Mouse (Mus musculus) c-Kit-positive CD71-positive TER-119-negative erythroid progenitor cells, embryonic 14.5 days (primary cell): Measurements from ENCODE around the gene Os9.
"Not testable (repeated sequence)": the region's sequence is repeated elsewhere in the genome, so short reads cannot be mapped to it uniquely, and the experiment has no call there.

Experiments used
- DNase-seq: peaks from one replicate; pipeline ENCODE4 v3.0.0-alpha.2; 2013; ENCODE audit warnings: low read depth

The Os9 gene

DNA sequence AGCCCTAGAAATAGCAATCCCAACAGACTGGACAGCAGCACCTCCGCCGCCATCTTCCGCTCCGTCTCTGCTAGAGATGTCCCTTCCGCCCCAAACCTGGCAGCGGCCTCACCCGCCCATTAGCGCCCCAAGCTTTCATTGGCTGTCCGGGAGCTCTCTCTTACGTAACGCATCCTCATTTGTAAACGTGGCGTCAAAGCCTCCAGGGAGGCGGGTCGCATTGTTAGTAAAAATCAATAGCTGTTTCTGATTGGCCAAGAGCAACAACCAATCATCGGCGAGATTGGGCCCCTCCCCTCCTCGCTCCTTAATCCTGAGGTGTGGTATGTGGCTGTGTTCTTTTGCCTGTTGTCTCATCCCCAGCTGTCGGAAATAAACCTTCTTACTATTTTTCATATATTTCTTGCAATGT, at the start of gene Os9:
Gene Os9, minus strand, starts transcription at position 66 of the 412 bp plus-strand sequence.
- DNase-seq: peak; percentile 97

DNA sequence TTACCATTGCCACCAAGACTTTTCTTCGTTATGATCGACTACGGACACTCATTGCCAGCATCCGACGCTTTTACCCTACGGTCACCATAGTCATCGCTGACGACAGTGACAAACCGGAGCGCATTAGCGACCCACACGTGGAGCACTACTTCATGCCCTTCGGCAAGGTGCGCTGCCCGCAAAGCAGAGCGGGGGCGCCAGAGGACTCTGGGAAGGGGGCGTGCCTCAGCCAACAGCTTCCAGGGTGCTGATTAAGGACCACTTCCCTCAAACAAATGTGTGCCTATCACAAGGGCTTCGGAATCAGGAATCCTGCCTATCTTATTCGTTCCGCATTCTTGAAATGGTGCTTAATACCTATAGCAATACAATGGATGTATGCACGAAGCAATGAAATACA, 49.1 kb upstream of the Os9 start:
- DNase-seq: peak; percentile 49

DNA sequence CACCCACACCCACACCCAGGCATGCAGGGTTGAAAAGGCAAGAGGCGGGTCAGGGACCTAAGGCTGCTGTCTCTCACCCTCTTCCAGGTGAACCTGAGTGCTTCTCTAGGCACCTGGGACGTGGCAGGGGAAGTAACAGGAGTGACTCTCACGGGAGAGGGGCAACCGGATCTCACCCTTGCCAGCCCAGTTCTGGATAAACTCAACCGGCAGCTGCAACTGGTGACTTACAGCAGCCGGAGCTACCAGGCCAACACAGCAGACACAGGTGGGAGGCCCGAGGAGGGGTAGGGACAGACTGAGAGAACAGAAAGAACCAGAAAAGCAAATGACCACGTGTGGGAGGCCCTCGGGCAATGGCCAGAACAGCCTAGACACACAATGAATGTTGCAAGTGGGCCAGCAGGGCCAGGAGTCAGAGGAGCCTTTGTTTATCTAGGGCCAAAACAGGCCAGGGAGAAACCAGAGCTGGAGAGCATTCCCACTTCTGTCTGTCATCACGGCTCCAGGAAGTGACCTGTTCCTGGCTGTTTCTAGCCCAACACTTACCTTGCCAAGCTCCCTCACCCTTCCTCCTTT, 46.8 kb upstream of the Os9 start:
- DNase-seq: no peak

DNA sequence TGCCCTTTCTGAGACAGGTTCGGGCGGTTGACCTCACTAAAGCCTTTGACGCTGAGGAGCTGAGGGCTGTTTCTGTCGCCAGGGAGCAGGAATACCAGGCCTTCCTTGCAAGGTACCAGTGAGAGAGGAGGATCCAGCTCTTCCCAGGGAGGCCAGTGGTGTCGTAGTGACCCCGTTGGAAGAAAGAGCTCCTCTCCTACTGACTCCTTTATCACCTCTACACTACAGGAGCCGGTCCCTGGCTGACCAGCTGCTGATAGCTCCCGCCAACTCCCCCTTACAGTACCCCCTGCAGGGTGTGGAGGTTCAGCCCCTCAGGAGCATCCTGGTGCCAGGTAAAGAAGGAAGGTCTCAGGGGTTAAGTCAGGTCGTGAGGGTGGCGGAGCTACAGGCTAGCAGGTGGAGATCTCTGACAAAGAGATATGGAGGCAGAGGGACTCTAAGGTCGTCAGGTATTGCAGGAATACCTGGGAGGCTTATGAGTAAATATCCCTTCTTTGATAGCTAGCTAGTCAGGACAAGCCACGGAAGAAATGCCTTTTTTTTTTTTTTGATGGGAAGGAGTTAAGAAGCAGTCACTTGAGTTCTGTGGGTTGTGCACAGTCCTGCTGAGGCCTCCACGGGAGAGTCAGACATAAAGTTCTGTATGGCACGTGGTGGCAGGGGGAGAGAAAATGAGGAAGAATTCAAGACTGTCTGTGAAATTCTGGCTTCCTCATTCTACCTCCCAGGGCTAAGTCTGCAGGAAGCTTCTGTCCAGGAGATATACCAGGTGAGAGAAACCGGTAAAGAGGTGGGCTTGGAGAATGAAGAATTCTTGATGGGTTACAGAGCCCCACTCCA, 46.1 kb upstream of the Os9 start:
- no peak for DNase-seq

DNA sequence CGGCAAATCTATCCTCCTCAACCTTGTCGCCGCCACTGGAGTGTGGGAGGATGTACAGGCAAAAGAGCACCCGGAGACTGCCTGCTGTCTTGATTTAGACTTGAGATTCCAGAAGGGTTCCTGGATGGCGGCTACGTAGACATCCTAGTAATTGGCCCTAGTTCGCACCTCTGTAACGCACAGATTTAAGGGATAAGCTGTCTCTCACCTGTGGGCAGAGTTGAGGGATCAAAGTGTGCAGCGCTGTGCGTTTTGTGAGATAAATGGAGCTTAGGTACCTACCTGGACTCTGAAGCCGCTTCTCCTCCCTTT, 45.4 kb upstream of the Os9 start:
- no peak for DNase-seq

DNA sequence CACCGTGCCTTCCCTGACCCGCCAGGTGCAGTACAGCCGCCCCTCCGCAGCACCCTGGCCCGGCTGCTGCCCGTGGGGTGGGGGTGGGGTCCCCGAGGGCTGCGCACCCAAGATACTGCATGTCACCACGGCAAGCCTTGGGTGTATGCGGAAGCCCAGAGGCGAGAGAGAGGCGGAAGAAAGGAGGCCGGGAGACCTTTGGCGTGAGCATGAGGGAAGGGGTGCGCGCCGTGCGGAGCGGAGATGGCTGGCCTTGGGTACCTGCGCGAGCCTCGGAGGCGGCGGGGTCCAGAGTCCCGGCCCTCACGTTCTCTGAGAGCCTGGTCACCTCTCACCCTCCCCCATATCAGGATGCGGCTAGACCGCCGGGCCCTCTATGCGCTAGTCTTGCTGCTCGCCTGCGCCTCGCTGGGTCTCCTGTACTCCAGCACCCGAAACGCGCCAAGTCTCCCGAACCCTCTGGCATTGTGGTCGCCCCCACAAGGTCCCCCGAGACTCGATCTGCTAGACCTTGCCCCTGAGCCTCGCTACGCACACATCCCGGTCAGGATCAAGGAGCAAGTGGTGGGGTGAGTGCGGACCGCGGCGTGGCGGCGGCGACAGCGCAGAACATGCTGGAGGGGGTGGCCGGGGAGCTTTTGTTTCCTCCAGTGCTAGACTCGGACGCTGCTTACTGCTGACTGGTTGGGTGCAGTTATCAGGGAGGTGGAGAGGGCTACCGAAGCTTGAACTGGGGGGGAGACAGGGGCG, 44.9 kb upstream of the Os9 start:
- no peak for DNase-seq

DNA sequence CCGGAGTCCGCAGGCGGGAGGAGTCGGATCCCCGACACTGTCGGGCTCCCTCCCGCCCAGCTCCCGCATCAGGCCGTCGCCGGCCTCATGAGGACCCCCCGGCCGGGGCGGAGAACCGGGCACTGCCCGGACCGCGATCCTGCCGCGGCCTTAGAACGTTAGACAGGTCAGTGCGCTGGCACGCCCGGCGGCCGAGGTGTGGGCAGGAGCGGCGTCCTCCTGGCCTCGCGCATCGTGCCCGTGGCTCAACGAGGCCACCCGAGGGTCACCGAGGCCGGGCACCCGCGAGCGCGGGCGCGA, 44.4 kb upstream of the Os9 start:
- DNase-seq: no peak

DNA sequence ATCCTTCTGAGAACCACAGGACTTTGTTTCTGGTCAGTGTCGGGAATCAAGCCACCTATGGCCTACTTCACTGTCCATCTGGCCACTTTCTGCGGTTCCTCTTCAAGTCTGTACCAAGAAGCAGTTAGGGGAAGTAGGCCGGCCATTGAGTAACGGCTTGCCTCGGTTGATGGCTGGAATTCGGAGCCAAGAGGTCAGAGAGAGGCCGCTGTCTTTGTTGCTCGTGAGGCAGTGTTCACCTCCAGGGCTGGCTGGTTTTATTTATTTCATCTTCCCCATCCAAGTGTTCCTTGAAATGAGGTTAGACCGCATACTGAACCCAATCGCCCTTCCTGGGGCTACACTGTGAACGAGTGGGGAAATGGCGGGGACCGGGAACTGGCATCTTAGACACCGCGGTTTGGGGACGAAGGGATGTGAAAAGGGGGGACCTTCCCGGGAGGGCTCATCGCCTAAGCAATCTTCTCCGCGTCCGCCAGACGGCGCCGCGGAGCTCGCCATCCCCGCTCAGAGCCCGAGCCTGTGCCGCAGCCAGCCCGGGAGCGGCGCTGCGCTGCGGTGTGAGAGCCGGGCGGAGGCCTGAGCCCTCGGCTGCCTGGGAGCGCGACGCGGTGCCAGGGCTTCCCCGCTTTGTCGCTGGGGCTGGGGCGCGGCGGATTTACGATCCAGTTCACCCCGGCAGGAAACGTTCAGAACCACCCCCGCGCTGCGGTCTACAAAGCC, 43.9 kb upstream of the Os9 start, which contains the start of gene B4galnt1:
Gene B4galnt1, plus strand, starts transcription at position 595 of the 723 bp plus-strand sequence.
- DNase-seq: peak; percentile 70

DNA sequence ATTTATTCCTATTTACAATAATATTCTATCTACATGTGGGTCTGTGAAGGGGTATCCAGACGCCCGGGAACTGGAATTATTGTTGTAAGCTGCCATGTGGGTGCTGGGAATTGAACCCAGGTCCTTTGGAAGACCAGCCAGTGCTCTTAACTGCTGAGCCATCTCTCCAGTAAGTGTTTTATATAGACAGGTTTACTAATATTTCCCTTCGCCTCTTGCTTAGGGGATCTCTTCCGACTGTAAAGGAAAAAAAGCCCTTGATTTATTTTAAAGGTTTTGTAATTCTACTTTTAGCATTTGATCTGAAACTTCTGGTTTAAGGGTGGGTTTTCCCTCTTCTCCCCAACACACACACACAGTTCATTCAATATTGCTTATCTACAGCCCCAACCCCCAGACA, 43.3 kb upstream of the Os9 start:
- DNase-seq: no peak

DNA sequence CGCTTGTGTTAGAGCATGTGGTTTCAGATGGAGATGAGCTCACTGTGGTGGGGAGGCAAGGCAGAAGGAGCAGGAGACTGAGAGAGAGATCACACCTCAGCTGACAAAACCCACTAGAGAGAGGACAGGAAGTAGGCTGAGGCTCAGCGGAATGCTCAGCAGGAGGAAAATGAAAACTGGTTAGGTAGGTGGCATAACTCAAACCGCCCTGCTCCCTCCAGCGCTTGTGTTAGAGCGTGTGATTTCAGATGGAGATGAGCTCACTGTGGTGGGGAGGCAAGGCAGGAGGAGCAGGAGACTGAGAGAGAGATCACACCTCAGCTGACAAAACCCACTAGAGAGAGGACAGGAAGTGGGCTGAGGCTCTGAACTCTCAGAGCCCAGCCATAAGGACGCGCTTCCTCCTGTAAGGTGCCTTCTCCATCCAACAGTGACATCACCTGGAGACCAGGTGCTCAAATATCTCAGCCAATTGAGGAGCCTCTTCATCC, 41.9 kb upstream of the Os9 start:
- DNase-seq: not testable (repeated sequence)

DNA sequence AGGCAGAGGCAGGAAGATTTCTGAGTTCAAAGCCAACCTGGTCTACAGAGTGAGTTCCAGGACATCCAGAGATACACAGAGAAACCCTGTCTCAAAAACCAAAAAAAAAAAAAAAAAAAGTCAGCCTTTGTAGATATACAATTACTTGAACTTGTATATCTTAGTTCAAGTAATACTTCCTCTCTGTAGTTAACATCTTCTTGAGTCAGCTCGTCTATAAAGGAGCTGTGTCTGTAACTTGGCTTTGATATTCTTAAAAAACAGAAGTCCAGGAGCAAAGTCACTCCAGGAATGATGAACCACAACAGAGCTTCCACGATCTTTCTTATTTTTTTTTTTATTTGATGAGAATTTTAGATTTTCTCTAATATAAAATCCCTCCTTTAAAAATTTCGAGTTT, 39.8 kb upstream of the Os9 start:
- DNase-seq: no peak

DNA sequence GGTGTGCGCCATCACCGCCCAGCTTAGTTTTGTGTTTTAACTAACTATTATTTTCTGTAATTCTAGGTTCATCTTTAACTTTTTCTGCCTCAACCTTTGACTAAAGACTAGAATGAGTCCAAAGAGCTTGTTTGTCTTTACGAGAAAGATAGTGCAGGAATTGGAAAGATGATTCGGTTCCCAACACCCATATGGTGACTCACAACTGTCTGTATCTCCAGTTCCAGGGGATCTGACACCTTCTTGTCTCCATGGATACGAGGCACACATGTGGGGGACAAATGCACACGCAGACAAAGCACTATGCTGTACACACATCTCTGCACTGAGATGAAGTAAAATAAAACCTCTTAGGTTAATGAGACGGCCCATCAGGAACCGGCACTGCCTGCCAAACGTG, 39.1 kb upstream of the Os9 start:
- DNase-seq: no peak

DNA sequence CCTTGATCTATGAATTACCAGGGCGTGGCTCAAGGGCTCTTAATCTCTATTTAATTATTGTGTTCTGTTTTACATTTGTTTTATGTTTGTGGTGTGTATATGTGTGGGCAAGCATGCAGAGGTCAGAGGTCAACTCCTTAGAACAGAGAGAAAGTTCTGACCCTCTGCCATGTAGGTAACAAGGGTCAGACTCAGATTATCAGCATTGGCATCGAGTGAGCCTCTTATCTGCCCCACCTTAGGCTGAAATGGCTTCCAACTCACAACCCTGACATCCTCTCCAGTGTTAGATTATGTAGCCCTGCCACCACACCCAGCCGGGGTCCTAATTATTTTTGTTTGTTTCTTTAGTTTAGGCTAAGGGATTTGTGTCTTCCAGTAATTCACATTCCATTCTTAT, 37.5 kb upstream of the Os9 start:
- no peak for DNase-seq

DNA sequence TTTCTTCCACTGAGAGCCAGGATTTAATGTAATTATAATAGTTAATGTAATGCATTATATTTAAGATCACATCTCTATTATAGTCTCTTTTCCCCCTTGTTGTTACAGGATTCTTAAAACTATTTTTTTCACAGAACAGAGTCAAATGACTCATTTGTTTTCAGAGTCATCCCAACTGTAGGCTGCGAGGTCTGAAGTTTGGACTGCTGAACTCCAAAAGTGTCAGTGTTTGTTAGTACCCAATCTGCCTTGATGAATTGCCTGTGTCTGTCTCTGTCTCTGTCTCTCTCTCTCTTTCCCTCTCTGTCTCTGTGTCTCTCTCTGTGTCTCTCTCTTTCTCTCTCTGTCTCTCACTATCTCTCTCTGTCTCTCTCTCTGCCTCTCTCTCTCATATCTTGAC, 35.6 kb upstream of the Os9 start:
- DNase-seq: no peak

DNA sequence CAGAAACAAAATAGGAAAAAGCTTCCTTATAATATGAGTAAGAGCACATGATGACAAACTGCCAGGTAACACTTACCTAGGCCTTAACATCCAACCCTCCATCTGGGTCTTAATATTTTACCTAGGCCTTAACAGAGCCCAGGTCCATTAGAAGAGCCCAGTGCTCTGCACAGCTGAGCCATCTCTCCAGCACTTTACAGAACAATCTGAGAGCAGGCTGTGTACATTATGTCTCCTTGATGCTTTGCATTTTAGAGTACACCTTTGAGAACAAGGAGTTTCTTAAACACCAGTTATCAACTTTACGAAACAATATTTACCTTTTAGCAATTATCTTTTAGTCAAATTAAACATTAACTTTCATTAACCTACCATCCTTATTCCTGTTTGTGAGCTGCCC, 35.2 kb upstream of the Os9 start:
- no peak for DNase-seq

DNA sequence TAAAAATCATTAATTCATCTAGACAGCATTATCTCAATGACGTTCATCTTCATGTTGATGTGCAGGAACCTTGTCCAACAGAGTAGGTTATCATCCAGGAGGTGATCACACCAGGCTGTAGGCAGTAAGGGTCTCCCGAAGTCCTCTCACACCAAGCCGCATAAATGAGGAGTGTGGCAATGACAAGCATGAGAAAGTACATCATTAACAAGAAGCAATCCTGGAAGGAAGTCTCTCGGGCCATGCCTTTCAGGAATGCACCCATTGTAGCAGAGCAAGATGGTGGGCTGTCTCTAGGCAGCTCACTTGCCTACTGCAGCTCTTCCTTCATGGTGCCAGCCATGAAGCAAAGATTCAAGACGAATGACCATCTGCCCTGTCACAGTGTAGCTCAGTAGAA, 33.7 kb upstream of the Os9 start:
- DNase-seq: no peak

DNA sequence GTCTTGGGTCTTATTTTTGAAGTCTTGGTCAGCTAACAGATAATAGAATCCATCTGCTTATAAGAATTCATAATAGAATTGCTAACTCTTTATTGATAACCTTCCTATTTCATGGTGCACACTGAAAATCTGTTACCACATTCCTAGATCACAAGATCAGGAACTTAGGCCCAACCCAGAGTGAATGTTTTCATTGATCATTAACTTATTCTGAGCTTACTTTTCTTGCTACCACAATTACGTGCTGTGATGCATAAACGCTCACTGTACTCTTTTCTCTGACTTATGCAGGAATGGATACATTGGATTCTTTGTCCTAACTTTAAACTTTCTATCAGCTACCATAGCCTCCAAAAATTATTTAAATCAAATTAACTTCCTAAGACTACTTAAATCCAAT, 33.3 kb upstream of the Os9 start:
- no peak for DNase-seq

DNA sequence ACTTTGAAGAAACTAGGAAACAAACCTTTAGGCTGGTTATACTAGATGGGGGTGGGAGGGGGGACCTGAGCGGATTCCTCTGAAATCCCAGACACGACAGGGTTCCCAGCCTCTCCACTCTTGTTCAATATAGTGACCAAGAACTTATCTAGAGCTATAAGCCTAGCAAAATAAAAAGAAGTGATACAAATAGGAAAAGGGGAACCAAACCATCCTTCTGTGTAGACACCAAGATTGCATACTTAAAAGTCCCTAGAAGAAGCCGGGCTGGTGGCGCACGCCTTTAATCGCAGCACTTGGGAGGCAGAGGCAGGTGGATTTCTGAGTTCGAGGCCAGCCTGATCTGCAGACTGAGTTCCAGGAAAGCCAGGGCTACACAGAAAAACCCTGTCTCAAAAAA, 32.4 kb upstream of the Os9 start:
- no peak for DNase-seq

DNA sequence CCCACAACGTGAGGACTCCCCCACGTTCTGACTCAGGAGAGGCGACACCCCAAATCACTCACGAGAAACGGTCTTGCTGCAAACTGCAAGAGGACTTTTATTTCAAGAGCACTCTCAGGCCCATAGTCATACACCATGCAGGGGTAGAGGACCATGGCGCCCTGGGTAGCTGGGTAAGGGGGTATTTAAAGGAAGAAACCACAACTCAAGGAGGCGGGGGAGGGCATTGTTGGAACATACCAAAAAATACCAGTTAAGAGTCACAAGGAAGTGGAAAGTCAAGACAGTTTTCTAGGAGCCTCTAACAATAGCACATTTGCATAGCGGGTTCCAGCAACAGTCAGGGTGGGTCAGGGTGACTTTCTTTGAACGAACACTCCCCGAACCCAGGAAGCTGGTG, 31.6 kb upstream of the Os9 start:
- not testable (repeated sequence) for DNase-seq

DNA sequence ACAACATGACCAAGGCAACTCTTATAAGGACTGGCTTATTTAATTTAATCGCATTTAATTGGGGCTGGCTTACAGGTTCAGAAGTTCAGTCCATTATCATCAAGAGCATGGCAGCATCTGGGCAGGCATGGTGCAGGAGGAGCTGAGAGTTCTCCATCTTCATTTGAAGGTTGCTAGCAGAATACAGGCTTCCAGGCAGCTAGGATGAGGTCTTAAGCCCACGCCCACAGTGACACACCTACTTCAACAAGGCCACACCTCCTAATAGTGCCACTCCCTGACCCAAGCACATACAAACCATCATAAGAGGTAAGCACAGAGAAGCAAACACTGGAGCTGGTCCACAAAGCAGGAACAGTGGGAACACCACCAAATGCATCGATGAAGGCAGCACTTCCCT, 30.3 kb upstream of the Os9 start:
- not testable (repeated sequence) for DNase-seq

DNA sequence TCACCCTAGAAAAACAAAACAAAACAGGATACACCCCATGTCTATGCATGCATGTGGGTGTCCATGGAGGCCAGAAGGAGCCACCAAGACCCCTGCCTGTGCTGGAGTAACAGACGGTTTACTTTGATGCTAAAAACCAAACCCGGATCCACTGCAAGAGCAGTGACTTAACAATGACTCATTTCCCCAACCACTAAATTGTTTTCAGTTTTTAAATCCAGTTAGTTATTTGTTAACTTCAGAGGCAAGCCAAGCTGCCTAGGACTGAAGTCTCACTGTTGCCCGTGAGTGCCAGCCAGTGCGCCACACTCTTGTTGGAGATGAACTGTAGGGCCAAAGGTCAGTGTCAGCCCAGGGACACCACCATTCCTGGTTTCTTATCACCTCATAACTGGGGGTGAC, 29.5 kb upstream of the Os9 start:
- no peak for DNase-seq

DNA sequence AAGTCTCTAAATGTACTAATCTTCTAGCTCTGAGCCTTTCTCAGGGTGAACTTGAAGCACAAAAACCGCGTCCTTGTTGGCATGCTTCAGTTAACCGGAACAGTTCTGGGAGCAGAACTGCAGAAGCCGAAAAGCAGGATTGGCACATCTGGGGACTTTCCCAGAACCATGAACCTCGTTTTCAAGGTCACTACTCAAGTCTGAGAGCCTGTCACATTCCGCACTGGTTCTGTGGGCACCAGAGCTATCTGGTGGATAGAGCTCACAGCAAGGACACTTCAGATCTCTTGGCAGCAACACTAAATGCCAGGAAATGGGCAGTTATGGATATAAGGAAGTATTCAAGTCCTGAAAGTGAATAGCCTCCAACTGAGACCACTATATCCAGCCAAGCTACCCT, 26.2 kb upstream of the Os9 start:
- DNase-seq: no peak

DNA sequence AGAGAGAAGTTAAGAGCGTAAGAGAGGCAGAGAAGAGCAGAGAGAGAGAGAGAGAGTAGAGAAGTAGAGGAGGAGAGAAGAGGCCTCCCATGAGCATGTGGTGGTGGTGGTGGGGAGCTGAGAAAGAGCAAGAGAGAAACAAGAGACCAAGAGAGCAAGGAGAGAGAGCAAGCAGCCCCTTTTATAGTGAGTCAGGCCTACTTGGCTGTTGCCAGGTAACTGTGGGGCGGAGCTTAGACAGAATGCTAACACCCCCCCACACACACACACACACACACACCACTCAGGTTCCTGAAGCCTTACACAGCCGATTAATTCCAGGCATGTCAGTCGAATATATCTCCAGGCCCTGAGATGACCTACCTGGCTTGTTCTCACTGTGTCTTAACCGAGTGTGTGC, 24.4 kb upstream of the Os9 start:
- no peak for DNase-seq
